Mouse (Mus musculus): Measurements from ENCODE around the gene Kifc3.

Kifc3 gene

GRCm38 (mm10) chr8:95078055-95078454 lies 124.6 kb downstream of the Kifc3 start:
- in situ Hi-C loops (cut with MboI, MseI), result loop anchor here (10.0 kb wide), 1 partner anchor 827 kb away; no protein-coding TSS in a partner anchor

GRCm38 (mm10) chr8:95076151-95076550 lies 126.5 kb downstream of the Kifc3 start:
- in situ Hi-C loops (cut with MboI, MseI), result loop anchor here (10.0 kb wide), 1 partner anchor 829 kb away; no protein-coding TSS in a partner anchor

GRCm38 (mm10) chr8:95075504-95075903 lies 127.1 kb downstream of the Kifc3 start:
- in situ Hi-C loops (cut with MboI, MseI), result loop anchor here (10.0 kb wide), 1 partner anchor 829 kb away; no protein-coding TSS in a partner anchor

- in situ Hi-C loops (cut with MboI, MseI), result no loop called here
Measured at GRCm38 (mm10) chr8:95067582-95067981, 135.0 kb downstream of the Kifc3 start.

GRCm38 (mm10) chr8:95064531-95064930 lies 138.1 kb downstream of the Kifc3 start:
- in situ Hi-C loops (cut with MboI, MseI), result no loop called here

GRCm38 (mm10) chr8:95059812-95060533 lies 142.6 kb downstream of the Kifc3 start:
- in situ Hi-C loops (cut with MboI, MseI), result no loop called here

GRCm38 (mm10) chr8:95058661-95059060 lies 144.0 kb downstream of the Kifc3 start:
- in situ Hi-C loops (cut with MboI, MseI), result no loop called here

GRCm38 (mm10) chr8:95056414-95056813 lies 146.2 kb downstream of the Kifc3 start:
- in situ Hi-C loops (cut with MboI, MseI), result no loop called here

- in situ Hi-C loops (cut with MboI, MseI), result no loop called here
Measured at GRCm38 (mm10) chr8:95054927-95055510, 147.6 kb downstream of the Kifc3 start, which contains the start of gene Drc7. Gene Drc7, plus strand, starts transcription at chr8:95055103.

GRCm38 (mm10) chr8:95054438-95054837 lies 148.2 kb downstream of the Kifc3 start:
- in situ Hi-C loops (cut with MboI, MseI), result no loop called here

All from T-helper 2 cell (primary cell).